Mouse (Mus musculus) MEL-GATA-1-ER (cell line): ENCODE measurements around the gene Dnajc12.

Experiments used
- DNase-seq: peaks from one replicate; pipeline ENCODE4 v3.0.0-alpha.2; 2012; ENCODE audit warnings: low read depth; ENCODE audit errors: extremely low read depth

The Dnajc12 gene

GRCm38 (mm10) chr10:63386444-63386843 is 4.2 kb downstream of the Dnajc12 start:
- DNase-seq, result peak; percentile 88

- DNase-seq, result peak; percentile 33
Observed at GRCm38 (mm10) chr10:63386991-63387390, 4.7 kb downstream of the Dnajc12 start.

GRCm38 (mm10) chr10:63388948-63389347 is 6.7 kb downstream of the Dnajc12 start:
- DNase-seq, result no peak

- no peak for DNase-seq
Observed at GRCm38 (mm10) chr10:63396963-63397362, 14.7 kb downstream of the Dnajc12 start.

- DNase-seq, result no peak
Observed at GRCm38 (mm10) chr10:63402731-63403504, 20.7 kb downstream of the Dnajc12 start.

- DNase-seq, result no peak
Observed at GRCm38 (mm10) chr10:63403636-63404035, 21.4 kb downstream of the Dnajc12 start.

GRCm38 (mm10) chr10:63410162-63410956 is 28.1 kb downstream of the Dnajc12 start:
- no peak for DNase-seq

- DNase-seq, result peak; percentile 61
Observed at GRCm38 (mm10) chr10:63411674-63412073, 29.4 kb downstream of the Dnajc12 start.

GRCm38 (mm10) chr10:63412756-63413155 is 30.5 kb downstream of the Dnajc12 start:
- DNase-seq, result no peak

- DNase-seq, result no peak
Observed at GRCm38 (mm10) chr10:63415287-63415686, 33.0 kb downstream of the Dnajc12 start.

- DNase-seq, result no peak
Observed at GRCm38 (mm10) chr10:63415850-63416249, 33.6 kb downstream of the Dnajc12 start.

- DNase-seq, result no peak
Observed at GRCm38 (mm10) chr10:63417061-63417460, 34.8 kb downstream of the Dnajc12 start.

GRCm38 (mm10) chr10:63421739-63422735 is 39.8 kb downstream of the Dnajc12 start, which contains the start of gene Gm7075:
Gene Gm7075 (minus strand): TSS chr10:63421789.
- peak; percentile 77 for DNase-seq

- DNase-seq, result peak; percentile 43
Observed at GRCm38 (mm10) chr10:63422736-63422992, 40.4 kb downstream of the Dnajc12 start.

GRCm38 (mm10) chr10:63423591-63424474 is 41.6 kb downstream of the Dnajc12 start:
- peak; percentile 65 for DNase-seq

- DNase-seq, result peak; percentile 67
Observed at GRCm38 (mm10) chr10:63424475-63424814, 42.2 kb downstream of the Dnajc12 start.

- DNase-seq, result no peak
Observed at GRCm38 (mm10) chr10:63427146-63427545, 44.9 kb downstream of the Dnajc12 start.

- DNase-seq, result peak; percentile 44
Observed at GRCm38 (mm10) chr10:63428243-63429022, 46.2 kb downstream of the Dnajc12 start.

- no peak for DNase-seq
Observed at GRCm38 (mm10) chr10:63429023-63429340, 46.7 kb downstream of the Dnajc12 start.

- peak; percentile 84 for DNase-seq
Observed at GRCm38 (mm10) chr10:63429380-63429779, 47.1 kb downstream of the Dnajc12 start.
